14 mouse cellular contexts compared by ENCODE assay signal in the genomic region with DNA sequence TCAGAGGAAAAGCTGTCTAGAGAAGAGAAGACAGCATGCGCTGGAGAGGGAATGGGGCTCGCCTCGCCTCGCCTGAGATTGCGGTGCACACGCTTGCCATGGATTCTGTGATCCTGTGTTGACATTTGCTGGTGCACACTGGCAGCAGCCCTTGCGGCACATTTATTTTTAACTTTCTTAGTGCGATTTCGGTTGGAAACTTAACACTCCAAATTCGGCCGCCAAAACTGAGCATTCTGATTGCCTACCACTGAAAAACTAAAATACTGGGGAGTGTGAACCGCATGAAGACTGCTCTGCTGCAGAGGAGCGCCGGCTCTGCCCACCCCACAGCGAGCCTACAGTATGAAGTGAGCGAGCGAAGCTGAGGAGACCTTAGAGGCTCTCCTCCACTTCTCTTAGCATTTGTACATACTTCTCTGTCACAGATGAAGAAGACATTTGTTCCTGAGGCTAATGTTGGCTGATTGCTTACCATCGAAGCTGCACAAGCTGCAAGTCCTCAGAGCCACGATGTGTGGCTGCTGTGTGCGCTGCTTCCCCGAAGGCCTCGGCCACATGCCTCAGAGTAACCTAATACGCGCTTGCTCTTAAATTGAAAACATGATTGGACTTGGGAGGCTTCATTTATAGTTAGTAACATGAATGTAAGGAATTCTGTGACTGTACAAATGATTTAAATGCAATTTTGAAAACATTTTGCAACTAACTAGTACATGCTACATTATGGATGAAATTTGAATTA. TPM values are rescaled to one million over a fixed set of nuclear protein-coding genes. Genes with fewer than 3 reads are reported as not detected.
DNase-seq lines count a peak whose midpoint lies in the region; ATAC-seq and TF ChIP-seq lines count a peak whose summit lies in the region.
"Had no signal": no experiment of that assay in that cellular context is flagged by ENCODE, and none has a peak within 500 bp of the region (broad histone marks: within the 10 kb centered on the region; RNA-seq: fewer than 3 reads in every experiment).

No protein-coding gene starts in this region.

- intact Hi-C loops in left cerebral cortex, adult 2 months (cut with DNase I), result no loop called here

- H3K36me3 ChIP-seq in embryonic facial prominence, embryonic 11.5 days (replicated peaks; ENCODE audit: control insufficient read depth, insufficient read depth, low read depth, low read length), result peaks cover 6% of the 10 kb centered on the region

- no peak overlapping the region for H3K4me3 ChIP-seq in left cerebral cortex, adult 2 months
- H3K4me3 ChIP-seq in embryonic facial prominence, embryonic 11.5 days (ENCODE audit: low read depth, low read length), result no peak overlapping the region
- H3K4me3 ChIP-seq: intestine, embryonic 15.5 days; kidney, embryonic 15.5 days; liver, embryonic 13.5 days; megakaryocyte, embryonic 14.5 days; neural tube, embryonic 13.5 days had no signal

- peak; percentile 35 to 60 for DNase-seq in left cerebral cortex, adult 18-20 months (ENCODE audit: low spot score in 2 of 2)
- DNase-seq in left cerebral cortex, adult 2 months (ENCODE audit: extremely low spot score in 1 of 2, low spot score in 2 of 2), result no peak
- DNase-seq in embryonic facial prominence, embryonic 11.5 days (ENCODE audit: low spot score), result peak; percentile 74
- peak; percentile 36 to 63 for DNase-seq in left cerebral cortex, adult 9 months (ENCODE audit: low spot score in 2 of 2)
- peak; percentile 34 to 47 for DNase-seq in right cerebral cortex, postnatal 36 days (ENCODE audit: low spot score in 2 of 2)
- DNase-seq in thymus, postnatal 4 days, result no peak
- no peak for DNase-seq in urinary bladder, postnatal 14 days (ENCODE audit: low spot score)
- DNase-seq: cerebellum, adult 18-20 months; liver, embryonic 13.5 days had no signal

- H3K27me3 ChIP-seq in embryonic facial prominence, embryonic 11.5 days (ENCODE audit: control insufficient read depth, insufficient read depth, low read length), result no peaks in the 10 kb centered on the region
- H3K27me3 ChIP-seq: intestine, embryonic 15.5 days; kidney, embryonic 15.5 days; liver, embryonic 13.5 days; megakaryocyte, embryonic 14.5 days; neural tube, embryonic 13.5 days had no signal

- TF ChIP-seq CTCF in left cerebral cortex, adult 2 months (IDR thresholded peaks at IDR 0.05), result no peak

- no peak for ATAC-seq in embryonic facial prominence, embryonic 11.5 days (replicated peaks; ENCODE audit: insufficient number of reproducible peaks, low FRiP score, low TSS enrichment, low read depth)
- ATAC-seq: intestine, embryonic 15.5 days had no signal

- H3K27ac ChIP-seq in left cerebral cortex, adult 2 months, result no peak overlapping the region
- H3K27ac ChIP-seq in embryonic facial prominence, embryonic 11.5 days (replicated peaks; ENCODE audit: low read depth, low read length), result no peak overlapping the region
- H3K27ac ChIP-seq: intestine, embryonic 15.5 days; kidney, embryonic 15.5 days; liver, embryonic 13.5 days; neural tube, embryonic 13.5 days; stomach, postnatal 0 days had no signal

- 77% methylated on average over 24 of the region's 24 CpGs for WGBS in embryonic facial prominence, embryonic 11.5 days

- H3K4me2 ChIP-seq in embryonic facial prominence, embryonic 11.5 days (ENCODE audit: low read depth, low read length), result no peak overlapping the region
- H3K4me2 ChIP-seq: intestine, embryonic 15.5 days; kidney, embryonic 15.5 days; liver, embryonic 13.5 days; neural tube, embryonic 13.5 days had no signal

- H3K4me1 ChIP-seq in embryonic facial prominence, embryonic 11.5 days (ENCODE audit: control insufficient read depth, insufficient read depth, low read length), result no peaks in the 10 kb centered on the region; the same call in 1 of the 2 replicates
- H3K4me1 ChIP-seq: intestine, embryonic 15.5 days; kidney, embryonic 15.5 days; liver, embryonic 13.5 days; neural tube, embryonic 13.5 days had no signal

- H3K9ac ChIP-seq in embryonic facial prominence, embryonic 11.5 days (replicated peaks; ENCODE audit: low read length), result no peak overlapping the region
- H3K9ac ChIP-seq: intestine, embryonic 15.5 days; kidney, embryonic 15.5 days; liver, embryonic 13.5 days; neural tube, embryonic 13.5 days had no signal

- H3K9me3 ChIP-seq in embryonic facial prominence, embryonic 11.5 days (replicated peaks; ENCODE audit: control insufficient read depth, low read length), result no peaks in the 10 kb centered on the region
- H3K9me3 ChIP-seq: intestine, embryonic 15.5 days; kidney, embryonic 15.5 days; liver, embryonic 13.5 days; megakaryocyte, embryonic 14.5 days; neural tube, embryonic 13.5 days had no signal

RNA-seq across cellular contexts. Expression of a gene that starts 40.7 kb away (rescaled TPM):
- total RNA-seq in left cerebral cortex, adult 18-20 months (2021), result 10 to 100 TPM; 65.8 to 70.9 TPM
- total RNA-seq in left cerebral cortex, adult 2 months (2021), result 10 to 100 TPM; 61.9 to 76.6 TPM
- 36.3 and 36.8 TPM in 2 replicates for polyA plus RNA-seq in embryonic facial prominence, embryonic 11.5 days (2014; fragmentation: Nextera tagmentation; extraction: Ambion mirVana)

RNA-seq across cellular contexts. Expression of a gene that starts 45.9 kb away (rescaled TPM):
- total RNA-seq in left cerebral cortex, adult 18-20 months (2021), result 10 to 100 TPM; 84.7 to 86.5 TPM
- total RNA-seq in left cerebral cortex, adult 2 months (2021), result 10 to 100 TPM; 86.4 to 91.3 TPM
- 133 and 137 TPM in 2 replicates for polyA plus RNA-seq in embryonic facial prominence, embryonic 11.5 days (2014; fragmentation: Nextera tagmentation; extraction: Ambion mirVana)

Comparison
In these comparisons a context has a peak if more than half of its experiments do, and no peak if none do; other contexts are left out.
1. DNase-seq: peak in left cerebral cortex, adult 18-20 months (2 of 2), embryonic facial prominence, embryonic 11.5 days (single experiment), left cerebral cortex, adult 9 months (2 of 2) and right cerebral cortex, postnatal 36 days (2 of 2); none in left cerebral cortex, adult 2 months (0 of 2), thymus, postnatal 4 days (single experiment) and urinary bladder, postnatal 14 days (single experiment).